Mouse (Mus musculus): ENCODE data around the gene Cd300lf. TPM values are rescaled to one million over a fixed set of nuclear protein-coding genes. Genes with fewer than 3 reads are reported as not detected.

The Cd300lf gene
- total RNA-seq, 2 experiments from 2014 or later = 0.30 to 0.48 TPM

GRCm38 (mm10) chr11:115161578-115162204 lies 27.9 kb upstream of the Cd300lf start:
- intact Hi-C loops (cut with DNase I) = no loop called here
- no peak for DNase-seq

GRCm38 (mm10) chr11:115160883-115161577 lies 27.2 kb upstream of the Cd300lf start:
- intact Hi-C loops (cut with DNase I) = no loop called here
- peak; percentile 87 for DNase-seq

- intact Hi-C loops (cut with DNase I) = no loop called here
- peak; percentile 73 for DNase-seq
These were observed 26.4 kb upstream of the Cd300lf start for GRCm38 (mm10) chr11:115160016-115160797.

- intact Hi-C loops (cut with DNase I) = no loop called here
- no peak for DNase-seq
These were observed 24.3 kb upstream of the Cd300lf start for GRCm38 (mm10) chr11:115157933-115158719.

GRCm38 (mm10) chr11:115155053-115155634 lies 21.4 kb upstream of the Cd300lf start:
- no peak for DNase-seq
- intact Hi-C loops (cut with DNase I) = no loop called here

- peak; percentile 69 for DNase-seq
- intact Hi-C loops (cut with DNase I) = loop anchor here (5.0 kb wide), 1 partner anchor 71 kb away; no protein-coding TSS in a partner anchor
These were observed 20.0 kb upstream of the Cd300lf start for GRCm38 (mm10) chr11:115153699-115154292.

GRCm38 (mm10) chr11:115153088-115153487 lies 19.3 kb upstream of the Cd300lf start:
- DNase-seq = no peak
- intact Hi-C loops (cut with DNase I) = loop anchor here (5.0 kb wide), 1 partner anchor 71 kb away; no protein-coding TSS in a partner anchor

- DNase-seq = peak; percentile 85
- intact Hi-C loops (cut with DNase I) = loop anchor here (5.0 kb wide), 1 partner anchor 70 kb away; no protein-coding TSS in a partner anchor
These were observed 18.1 kb upstream of the Cd300lf start for GRCm38 (mm10) chr11:115151755-115152429.

GRCm38 (mm10) chr11:115150741-115151254 lies 17.0 kb upstream of the Cd300lf start:
- no peak for DNase-seq
- intact Hi-C loops (cut with DNase I) = loop anchor here (5.0 kb wide), 1 partner anchor 68 kb away; no protein-coding TSS in a partner anchor

- intact Hi-C loops (cut with DNase I) = no loop called here
These were observed 14.0 kb upstream of the Cd300lf start for GRCm38 (mm10) chr11:115147813-115148212.

GRCm38 (mm10) chr11:115141970-115142369 lies 8.2 kb upstream of the Cd300lf start:
- no peak for DNase-seq
- intact Hi-C loops (cut with DNase I) = no loop called here

More at GRCm38 (mm10) chr11:115147813-115148212, 14.0 kb upstream of the Cd300lf start:
- no peak for DNase-seq

GRCm38 (mm10) chr11:115138597-115139262 lies 4.9 kb upstream of the Cd300lf start:
- no peak for DNase-seq
- intact Hi-C loops (cut with DNase I) = no loop called here

GRCm38 (mm10) chr11:115131768-115132381 lies 1.9 kb downstream of the Cd300lf start:
- intact Hi-C loops (cut with DNase I) = no loop called here
- no peak for DNase-seq

GRCm38 (mm10) chr11:115129508-115130126 lies 4.2 kb downstream of the Cd300lf start:
- intact Hi-C loops (cut with DNase I) = no loop called here
- no peak for DNase-seq

GRCm38 (mm10) chr11:115128483-115128882 lies 5.3 kb downstream of the Cd300lf start:
- intact Hi-C loops (cut with DNase I) = no loop called here
- no peak for DNase-seq

GRCm38 (mm10) chr11:115119409-115119808 lies 14.4 kb downstream of the Cd300lf start:
- intact Hi-C loops (cut with DNase I) = no loop called here
- DNase-seq = no peak

- intact Hi-C loops (cut with DNase I) = no loop called here
- DNase-seq = no peak
These were observed 21.6 kb downstream of the Cd300lf start for GRCm38 (mm10) chr11:115112196-115112595.

Measured in left cerebral cortex, postnatal 4 days (tissue).